Mouse (Mus musculus) CH12.LX (cell line): ENCODE results near the gene Hnrnpul1. TPM values are rescaled to one million over a fixed set of nuclear protein-coding genes. Genes with fewer than 3 reads are reported as not detected.

Experiments
- DNase-seq: peaks from one replicate; pipeline ENCODE4 v3.0.0-alpha.2; 2013; ENCODE audit errors: extremely low read depth
- H3K27ac ChIP-seq: 2 replicates; pipeline ENCODE4 v1.5.1; 2012; ENCODE audit warnings: low read depth, mild to moderate bottlenecking, control low read depth, moderate library complexity; ENCODE audit not compliant: insufficient read depth
- H3K27me3 ChIP-seq: replicated peaks from 2 replicates; pipeline ENCODE3; 2012; ENCODE audit warnings: inconsistent platforms
- H3K36me3 ChIP-seq, 2 experiments: replicated peaks in 1 of 2; 2 replicates each; pipeline versions ENCODE3 to v1.6.1; 2012; ENCODE audit warnings: inconsistent platforms in 1 of 2, low read length in 1 of 2, mild to moderate bottlenecking in 1 of 2, mixed read lengths in 1 of 2, moderate library complexity in 1 of 2; ENCODE audit not compliant: control insufficient read depth in 1 of 2, insufficient read depth in 1 of 2
- H3K4me1 ChIP-seq, 2 experiments: 2 replicates each; pipeline ENCODE4 v1.6.1; 2012; ENCODE audit warnings: inconsistent platforms in 1 of 2, moderate library complexity in 1 of 2; ENCODE audit not compliant: insufficient read depth in 2 of 2, control insufficient read depth in 1 of 2
- H3K4me2 ChIP-seq: 2 replicates; pipeline ENCODE4 v1.6.1; 2012; ENCODE audit warnings: low read depth, mild to moderate bottlenecking, control low read depth; ENCODE audit not compliant: poor library complexity, insufficient read depth, severe bottlenecking
- H3K4me3 ChIP-seq, 3 experiments: fragments of 150-350 bp in 1 of 3; sonication (generic) in 1 of 3; replicated peaks in 1 of 3; 2 replicates each; pipeline versions ENCODE3 to v1.5.1; 2011 to 2012; ENCODE audit warnings: low read depth in 2 of 3, low read length in 2 of 3, mild to moderate bottlenecking in 2 of 3, moderate library complexity in 2 of 3, control low read depth in 1 of 3, improper control_type of control experiment in 1 of 3, inconsistent platforms in 1 of 3, mixed read lengths in 1 of 3; ENCODE audit not compliant: poor library complexity in 1 of 3
- H3K79me2 ChIP-seq: replicated peaks from 2 replicates; pipeline ENCODE4 v1.6.1; 2012; ENCODE audit warnings: mild to moderate bottlenecking, moderate library complexity; ENCODE audit not compliant: control insufficient read depth, poor library complexity, insufficient read depth, severe bottlenecking; ENCODE audit errors: extremely low read depth
- H3K9ac ChIP-seq: 2 replicates; pipeline ENCODE4 v1.6.1; 2012; ENCODE audit warnings: low read depth, mild to moderate bottlenecking, control low read depth, moderate library complexity; ENCODE audit not compliant: insufficient read depth
- H3K9me3 ChIP-seq: replicated peaks from 2 replicates; pipeline ENCODE3; 2012; ENCODE audit warnings: low read length, inconsistent platforms, mixed read lengths
- BHLHE40 ChIP-seq: IDR thresholded peaks from 2 replicates; pipeline ENCODE4 v1.6.1; 2011; ENCODE audit warnings: mild to moderate bottlenecking, low read depth, low read length, improper control_type of control experiment
- CHD1 ChIP-seq: IDR thresholded peaks from 2 replicates; pipeline ENCODE4 v1.6.1; 2012; ENCODE audit warnings: low read depth, low read length, improper control_type of control experiment, inconsistent platforms
- CTCF ChIP-seq, 2 experiments: IDR thresholded peaks in 1 of 2; conservative IDR thresholded peaks in 1 of 2; 2 replicates each; pipeline ENCODE4 v1.5.1; 2011 to 2012; ENCODE audit warnings: low read depth in 2 of 2, low read length in 2 of 2, improper control_type of control experiment in 1 of 2, inconsistent platforms in 1 of 2, mild to moderate bottlenecking in 1 of 2, moderate library complexity in 1 of 2
- E2F4 ChIP-seq: IDR thresholded peaks from 2 replicates; pipeline ENCODE4 v1.6.1; 2011; ENCODE audit warnings: low read depth, low read length, improper control_type of control experiment; ENCODE audit not compliant: insufficient replicate concordance
- EP300 ChIP-seq: IDR thresholded peaks from 2 replicates; pipeline ENCODE4 v1.6.1; 2011; ENCODE audit warnings: low read length, improper control_type of control experiment
- ETS1 ChIP-seq: conservative IDR thresholded peaks from 2 replicates; pipeline ENCODE4 v1.6.1; 2012; ENCODE audit warnings: low read depth, mild to moderate bottlenecking, inconsistent platforms, low read length, improper control_type of control experiment, moderate library complexity
- GABPA ChIP-seq: IDR thresholded peaks from 2 replicates; pipeline ENCODE4 v1.6.1; 2012; ENCODE audit warnings: low read depth, low read length, improper control_type of control experiment, inconsistent platforms; ENCODE audit not compliant: insufficient replicate concordance
- JUN ChIP-seq: IDR thresholded peaks from 2 replicates; pipeline ENCODE4 v1.6.1; 2011; ENCODE audit warnings: low read depth, mild to moderate bottlenecking, low read length, improper control_type of control experiment, moderate library complexity; ENCODE audit not compliant: insufficient read depth
- JUND ChIP-seq: conservative IDR thresholded peaks from 2 replicates; pipeline ENCODE4 v1.6.1; 2011; ENCODE audit warnings: low read depth, low read length, improper control_type of control experiment
- MAFK ChIP-seq: IDR thresholded peaks from 2 replicates; pipeline ENCODE4 v1.6.1; 2011; ENCODE audit warnings: low read length, improper control_type of control experiment; ENCODE audit not compliant: insufficient replicate concordance
- MAZ ChIP-seq: IDR thresholded peaks from 2 replicates; pipeline ENCODE4 v1.6.1; 2012; ENCODE audit warnings: low read depth, mild to moderate bottlenecking, inconsistent platforms, low read length, improper control_type of control experiment, moderate library complexity
- MEF2A ChIP-seq: IDR thresholded peaks from 2 replicates; pipeline ENCODE4 v1.6.1; 2014; ENCODE audit warnings: low read depth, mild to moderate bottlenecking, inconsistent platforms, low read length, improper control_type of control experiment, borderline replicate concordance
- MXI1 ChIP-seq: IDR thresholded peaks from 2 replicates; pipeline ENCODE4 v1.6.1; 2011; ENCODE audit warnings: mild to moderate bottlenecking, low read depth, low read length, improper control_type of control experiment
- NELFE ChIP-seq: IDR thresholded peaks from 2 replicates; pipeline ENCODE4 v1.6.1; 2011; ENCODE audit warnings: low read depth, low read length, improper control_type of control experiment
- NRF1 ChIP-seq: IDR thresholded peaks from 2 replicates; pipeline ENCODE4 v1.6.1; 2014; ENCODE audit warnings: low read depth, mild to moderate bottlenecking, inconsistent platforms, low read length, improper control_type of control experiment, moderate library complexity
- PAX5 ChIP-seq: IDR thresholded peaks from 2 replicates; pipeline ENCODE4 v1.6.1; 2012; ENCODE audit warnings: low read length, inconsistent platforms, mixed read lengths
- POLR2AphosphoS2 ChIP-seq: IDR thresholded peaks from 2 replicates; pipeline ENCODE4 v1.6.1; 2011; ENCODE audit warnings: low read depth, low read length, improper control_type of control experiment
- RAD21 ChIP-seq: IDR thresholded peaks from 2 replicates; pipeline ENCODE4 v1.6.1; 2011; ENCODE audit warnings: low read depth, mild to moderate bottlenecking, low read length, improper control_type of control experiment, moderate library complexity
- SIN3A ChIP-seq: IDR thresholded peaks from 2 replicates; pipeline ENCODE4 v1.6.1; 2012; ENCODE audit warnings: low read length, improper control_type of control experiment, inconsistent platforms
- SMC3 ChIP-seq: IDR thresholded peaks from 2 replicates; pipeline ENCODE4 v1.6.1; 2011; ENCODE audit warnings: low read depth, low read length, improper control_type of control experiment
- TBP ChIP-seq: conservative IDR thresholded peaks from 2 replicates; pipeline ENCODE4 v1.6.1; 2011; ENCODE audit warnings: low read depth, low read length, improper control_type of control experiment
- USF1 ChIP-seq: IDR thresholded peaks from 2 replicates; pipeline ENCODE4 v1.6.1; 2014; ENCODE audit warnings: low read depth, mild to moderate bottlenecking, inconsistent platforms, low read length, improper control_type of control experiment
- ZC3H11A ChIP-seq: IDR thresholded peaks from 2 replicates; pipeline ENCODE4 v1.6.1; 2012; ENCODE audit warnings: low read depth, mild to moderate bottlenecking, inconsistent platforms, low read length, improper control_type of control experiment
- dilution Hi-C: fragments of 300-500 bp; cut with MboI; formaldehyde crosslinking; loops from 2 replicates; pipeline ENCODE4 v1.14.3; 2020; ENCODE audit warnings: low sequenced_read_pairs; ENCODE audit not compliant: extremely low pct_unique_long_range_greater_than_20kb, extremely low pct_ligation_motif_present
- in situ Hi-C: fragments of 300-500 bp; cut with MboI; formaldehyde crosslinking; loops from 3 replicates; pipeline ENCODE4 v1.14.3; 2019; ENCODE audit warnings: low sequenced_read_pairs, low pct_ligation_motif_present, low pct_unique_long_range_greater_than_20kb, mixed read lengths
- polyA plus RNA-seq: library from polyadenylated mRNA; unstranded; fragments of >175 nt; gene quantifications from 2 replicates; pipeline ENCODE4 v1.2.1, GENCODE M21; 2012; ENCODE audit warnings: low read depth; ENCODE audit not compliant: insufficient read length
- total RNA-seq, 2 experiments: library from RNA; depleted of rRNA; stranded (reverse); fragments of 300-350 nt in 1 of 2; fragments of >200 nt in 1 of 2; gene quantifications; 2 replicates each; pipeline ENCODE4 v1.2.3; 2012 to 2014

Gene Hnrnpul1
- total and polyA plus RNA-seq, 3 experiments: 52.6 to 188 (median 72.2) TPM

GRCm38 (mm10) chr7:25738277-25738676, 16.3 kb downstream of the Hnrnpul1 start:
- no peak for TF ChIP-seq GABPA
- TF ChIP-seq MEF2A: no peak
- no peak for TF ChIP-seq MAZ
- no peak for TF ChIP-seq ETS1
- no peak for TF ChIP-seq MXI1
- TF ChIP-seq JUND: no peak
- TF ChIP-seq TBP: no peak
- no peak for TF ChIP-seq NRF1
- no peak for TF ChIP-seq CHD1
- TF ChIP-seq POLR2AphosphoS2: no peak
- TF ChIP-seq RAD21: no peak
- no peak for TF ChIP-seq SIN3A
- no peak for TF ChIP-seq BHLHE40
- no peak for TF ChIP-seq JUN
- TF ChIP-seq EP300: no peak
- no peak for TF ChIP-seq E2F4
- no peak for TF ChIP-seq PAX5
- TF ChIP-seq ZC3H11A: no peak
- TF ChIP-seq USF1: no peak
- no peak for TF ChIP-seq NELFE
- no peak overlapping the region for H3K9ac ChIP-seq
- dilution Hi-C loops (no loop called here), in situ Hi-C loops (no loop called here)
- no peak overlapping the region for H3K27ac ChIP-seq
- no peak overlapping the region for H3K4me2 ChIP-seq
- no peak for DNase-seq
- H3K9me3 ChIP-seq: no peaks in the 10 kb centered on the region
- peaks cover 14% of the 10 kb centered on the region for H3K79me2 ChIP-seq
- no peaks in the 10 kb centered on the region for H3K4me1 ChIP-seq
- peaks cover 78 to 96% of the 10 kb centered on the region in 2 experiments for H3K36me3 ChIP-seq
- no peak overlapping the region for H3K4me3 ChIP-seq
- H3K27me3 ChIP-seq: no peaks in the 10 kb centered on the region

- Histone ChIP-seq H3K27ac (no peak overlapping the region), H3K9me3 (no peaks in the 10 kb centered on the region), H3K4me1 (no peaks in the 10 kb centered on the region), H3K4me3 (no peak overlapping the region), H3K4me2 (no peak overlapping the region), H3K27me3 (no peaks in the 10 kb centered on the region), H3K79me2 (peaks cover 12% of the 10 kb centered on the region), H3K36me3 (peaks cover 79 to 96% of the 10 kb centered on the region in 2 experiments), H3K9ac (no peak overlapping the region)
- in situ Hi-C loops: no loop called here
- TF ChIP-seq PAX5: no peak
- TF ChIP-seq RAD21: no peak
- TF ChIP-seq MAFK: no peak
- no peak for TF ChIP-seq SIN3A
- TF ChIP-seq SMC3: 0 out of 2 replicates have a peak, but pooled peaks have one; percentile 7
- peak in 1 of 2 experiments; percentile 31; a peak in 2 of 4 replicates for TF ChIP-seq CTCF (conservative IDR thresholded peaks at IDR 0.05 in 1 of 2, IDR thresholded peaks at IDR 0.05 in 1 of 2; ENCODE audit: low read depth in 2 of 2, low read length in 2 of 2)
- no peak for TF ChIP-seq NRF1
- dilution Hi-C loops: no loop called here
- no peak for DNase-seq
These were observed 17.6 kb downstream of the Hnrnpul1 start for GRCm38 (mm10) chr7:25736920-25737319.
